Mouse (Mus musculus) urinary bladder, adult 18-20 months (tissue): Measurements from ENCODE around the gene Mylpf.
"Not testable (repeated sequence)": the region's sequence is repeated elsewhere in the genome, so short reads cannot be mapped to it uniquely, and the experiment has no call there.

Source experiments
- DNase-seq, 2 experiments: peaks; one replicate each; pipeline ENCODE4 v3.0.0; 2022; ENCODE audit warnings: low spot score in 2 of 2, mixed read lengths in 2 of 2

Gene Mylpf

GRCm38 (mm10) chr7:127208553-127209438 is at the start of gene Mylpf:
Mylpf (plus strand) TSS chr7:127208890.
- peak; percentile 62 to 89 for DNase-seq

- no peak for DNase-seq
Observed at GRCm38 (mm10) chr7:127162546-127162945, 46.1 kb upstream of the Mylpf start.

DNA sequence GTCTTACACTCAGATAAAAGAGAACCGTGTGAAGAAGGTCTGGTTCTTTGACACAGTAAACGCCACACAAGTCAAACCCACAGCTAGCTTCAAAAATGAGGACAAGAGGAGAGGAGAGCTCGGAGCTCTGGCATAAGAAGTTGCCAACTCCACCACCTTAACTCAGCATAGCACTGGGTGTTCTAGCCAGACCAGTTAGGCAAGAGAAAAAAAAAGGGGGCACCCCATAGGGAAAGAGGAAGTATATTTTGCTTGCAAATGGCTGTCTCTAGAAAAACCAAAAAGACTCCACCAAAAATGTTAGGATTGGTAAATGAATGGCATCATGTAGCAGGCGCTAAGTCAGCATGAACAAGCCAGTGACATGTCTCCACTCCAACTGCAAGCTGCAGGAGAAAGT is 44.7 kb upstream of the Mylpf start:
- no peak for DNase-seq

DNA sequence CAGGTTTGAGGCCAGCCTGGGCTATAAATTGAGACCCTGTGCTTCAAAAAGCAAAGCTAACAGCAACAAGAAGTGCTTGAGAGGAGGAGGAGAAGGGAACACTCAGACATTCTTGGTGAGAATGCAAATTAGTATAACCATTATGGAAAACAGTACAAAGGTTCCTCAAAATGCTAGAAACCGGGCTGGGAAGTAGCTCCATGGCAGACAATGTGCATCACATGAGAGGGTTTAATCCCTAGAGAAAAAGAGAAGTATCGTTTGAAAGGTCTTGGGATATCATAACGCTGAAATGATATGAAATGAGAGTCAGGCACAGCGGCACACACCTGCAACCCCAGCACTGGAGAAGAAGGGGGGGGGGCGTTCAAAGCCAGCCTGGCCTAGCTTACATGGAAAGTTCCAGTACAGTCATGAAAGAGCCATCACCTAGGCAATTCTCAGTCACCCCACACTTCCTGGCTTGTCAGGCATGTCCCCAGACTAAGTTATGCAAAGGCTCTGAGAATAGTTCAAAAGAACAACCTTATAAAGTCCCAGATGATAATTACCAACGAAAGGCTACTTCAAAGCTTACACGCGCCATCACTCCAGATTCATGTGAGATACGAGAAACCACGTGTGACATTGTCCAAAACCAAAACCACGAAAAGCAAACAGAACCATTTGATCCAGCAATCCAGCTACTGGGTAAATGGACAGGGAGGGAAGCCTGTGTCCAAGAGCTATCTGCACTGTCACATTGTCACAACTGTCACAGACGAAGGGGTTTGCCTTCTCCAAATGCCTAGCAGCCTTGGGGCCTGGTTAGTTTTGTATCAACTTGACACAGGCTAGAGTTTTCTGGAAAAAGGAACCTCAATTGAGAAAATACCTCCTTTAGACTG is 42.8 kb upstream of the Mylpf start:
- DNase-seq, result no peak

GRCm38 (mm10) chr7:127166501-127166900 is 42.2 kb upstream of the Mylpf start:
- DNase-seq, result no peak

DNA sequence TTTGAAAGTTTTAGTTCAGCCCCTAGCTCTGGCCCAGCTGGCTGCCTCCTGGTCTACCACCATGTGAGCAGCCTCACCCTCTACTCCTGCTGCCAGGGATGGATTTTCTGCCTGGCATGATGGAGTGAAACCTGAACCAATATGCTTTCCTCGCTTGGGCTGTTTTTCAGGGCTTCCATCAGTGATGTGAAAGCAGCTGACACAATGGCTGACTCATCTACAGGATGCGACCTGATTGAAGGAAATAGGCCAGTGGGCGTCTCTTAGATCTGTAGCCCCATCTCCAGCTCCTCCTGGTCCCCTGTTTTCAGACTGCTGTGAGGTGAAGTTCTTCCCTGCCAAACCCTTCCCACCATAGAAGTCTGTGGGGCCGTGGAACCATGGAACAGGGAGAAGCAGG is 31.8 kb upstream of the Mylpf start:
- DNase-seq, result no peak

GRCm38 (mm10) chr7:127180783-127181182 is 27.9 kb upstream of the Mylpf start:
- DNase-seq, result no peak

DNA sequence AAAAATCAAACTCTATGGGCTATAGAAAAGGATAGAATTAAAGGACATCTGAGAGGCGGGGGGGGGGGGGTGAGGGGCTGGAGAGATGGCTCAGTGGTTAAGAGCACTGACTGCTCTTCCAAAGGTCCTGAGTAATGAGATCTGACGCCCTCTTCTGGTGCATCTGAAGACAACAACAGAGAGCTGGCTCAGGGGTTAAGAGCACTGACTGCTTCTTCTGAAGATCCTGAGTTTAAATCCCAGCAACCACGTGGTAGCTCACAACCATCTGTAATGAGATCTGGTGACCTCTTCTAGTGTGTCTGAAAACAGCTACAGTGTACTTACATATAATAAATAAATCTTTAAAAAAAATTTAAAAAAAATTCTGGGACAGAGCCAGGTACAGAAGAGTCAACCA is 27.0 kb upstream of the Mylpf start:
- DNase-seq, result not testable (repeated sequence)

DNA sequence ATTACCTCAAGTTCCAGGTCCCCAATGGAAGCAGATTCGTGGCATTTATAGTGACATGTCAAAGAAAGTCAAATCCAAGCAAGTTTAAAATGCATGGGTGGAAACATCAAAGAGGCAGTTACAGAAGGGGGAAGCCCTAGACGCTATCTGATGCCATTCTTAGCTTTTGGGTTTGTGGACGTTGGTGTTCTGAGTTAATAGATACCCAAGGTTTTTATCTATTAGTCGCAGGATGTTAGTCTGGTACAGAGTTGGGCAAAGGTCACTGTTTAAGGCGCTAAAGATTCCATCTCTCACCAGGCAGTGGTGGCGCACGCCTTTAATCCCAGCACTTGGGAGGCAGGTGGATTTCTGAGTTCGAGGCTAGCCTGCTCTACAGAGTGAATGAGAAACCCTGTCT is 25.3 kb upstream of the Mylpf start:
- no peak for DNase-seq

- DNase-seq, result no peak
Observed at GRCm38 (mm10) chr7:127183828-127184227, 24.9 kb upstream of the Mylpf start.

- DNase-seq, result no peak
Observed at GRCm38 (mm10) chr7:127184720-127185119, 24.0 kb upstream of the Mylpf start.

GRCm38 (mm10) chr7:127185601-127186000 is 23.1 kb upstream of the Mylpf start:
- DNase-seq, result no peak

DNA sequence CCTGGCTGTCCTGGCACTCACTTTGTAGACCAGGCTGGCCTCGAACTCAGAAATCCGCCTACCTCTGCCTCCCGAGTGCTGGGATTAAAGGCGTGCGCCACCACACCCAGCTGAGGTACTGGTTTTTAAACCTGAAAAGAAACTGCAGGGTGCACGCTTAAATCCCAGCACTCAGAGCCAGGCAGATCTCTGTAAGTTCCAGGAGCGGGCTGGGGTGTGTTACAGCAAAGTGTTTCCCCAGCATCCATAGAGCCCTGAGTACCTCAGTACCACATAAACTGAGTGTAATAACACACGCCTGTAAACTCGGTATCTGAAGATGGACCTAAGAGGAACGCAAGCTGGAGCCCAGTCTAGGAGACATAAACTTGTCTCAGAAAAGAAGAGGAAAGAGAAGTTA is 21.3 kb upstream of the Mylpf start:
- no peak for DNase-seq

DNA sequence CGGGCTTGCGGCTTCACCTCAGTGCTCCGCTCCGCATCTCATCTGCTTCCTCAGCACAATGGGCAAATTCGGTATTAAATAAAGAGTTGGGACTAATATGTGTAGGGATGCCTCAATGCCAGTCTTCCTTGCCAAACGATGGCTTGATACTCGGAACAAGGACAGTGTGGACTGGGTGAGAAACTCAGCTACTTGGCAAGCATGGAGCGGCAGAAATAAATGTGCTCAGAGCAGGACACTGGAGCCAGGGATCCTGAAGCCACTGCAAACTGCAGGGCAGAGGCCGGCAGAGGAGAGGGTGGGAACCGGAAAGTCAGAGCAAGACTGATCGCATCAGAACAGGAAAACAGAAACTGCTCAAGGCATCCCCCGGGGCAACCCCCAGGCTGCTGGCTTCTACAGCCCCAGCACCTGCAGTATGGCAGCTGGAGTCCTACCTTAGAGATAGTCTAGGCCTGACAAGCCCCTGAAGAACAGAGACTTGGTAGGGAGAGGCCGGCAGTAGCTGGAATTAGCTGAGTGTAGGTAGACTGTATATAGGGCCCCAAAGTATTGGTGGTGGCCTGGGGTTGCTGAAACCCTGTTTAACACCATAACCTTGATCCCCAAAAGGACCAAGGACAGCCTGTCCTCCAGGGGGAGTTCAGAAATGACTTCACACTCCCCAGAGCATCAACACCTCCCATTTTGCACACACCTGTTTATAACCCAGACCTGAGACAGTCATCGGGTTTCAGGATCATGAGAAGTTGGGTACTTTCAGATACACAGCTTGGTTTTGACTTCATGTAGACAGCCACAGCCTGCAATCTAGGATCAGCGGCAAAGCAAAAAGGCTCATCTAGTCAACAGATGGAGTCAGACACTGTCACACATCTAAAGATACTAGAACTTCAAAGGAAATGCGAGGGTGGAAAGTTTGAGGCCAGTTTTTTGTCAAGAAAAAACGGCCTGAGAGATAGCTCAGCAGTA is 20.1 kb upstream of the Mylpf start:
- no peak for DNase-seq

DNA sequence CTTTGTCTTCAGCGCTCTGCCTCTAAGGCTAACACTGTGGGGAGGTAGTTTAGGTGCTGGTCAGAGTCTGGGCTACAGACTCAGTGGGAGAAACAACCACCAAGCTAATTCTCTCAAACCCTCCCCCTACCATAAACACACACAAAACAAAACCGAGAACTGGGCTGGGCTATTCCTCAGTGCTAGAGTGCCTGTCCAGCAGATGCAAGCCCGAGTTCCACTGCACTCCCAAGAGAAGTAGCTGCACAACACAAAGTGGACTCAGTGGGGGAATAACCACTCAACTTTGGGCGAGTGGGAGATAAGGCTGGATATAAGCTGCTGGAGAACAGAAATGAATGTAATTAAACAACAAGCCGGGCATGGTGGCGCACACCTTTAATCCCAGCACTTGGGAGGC is 18.0 kb upstream of the Mylpf start:
- DNase-seq, result no peak

GRCm38 (mm10) chr7:127192989-127193388 is 15.7 kb upstream of the Mylpf start:
- no peak for DNase-seq

DNA sequence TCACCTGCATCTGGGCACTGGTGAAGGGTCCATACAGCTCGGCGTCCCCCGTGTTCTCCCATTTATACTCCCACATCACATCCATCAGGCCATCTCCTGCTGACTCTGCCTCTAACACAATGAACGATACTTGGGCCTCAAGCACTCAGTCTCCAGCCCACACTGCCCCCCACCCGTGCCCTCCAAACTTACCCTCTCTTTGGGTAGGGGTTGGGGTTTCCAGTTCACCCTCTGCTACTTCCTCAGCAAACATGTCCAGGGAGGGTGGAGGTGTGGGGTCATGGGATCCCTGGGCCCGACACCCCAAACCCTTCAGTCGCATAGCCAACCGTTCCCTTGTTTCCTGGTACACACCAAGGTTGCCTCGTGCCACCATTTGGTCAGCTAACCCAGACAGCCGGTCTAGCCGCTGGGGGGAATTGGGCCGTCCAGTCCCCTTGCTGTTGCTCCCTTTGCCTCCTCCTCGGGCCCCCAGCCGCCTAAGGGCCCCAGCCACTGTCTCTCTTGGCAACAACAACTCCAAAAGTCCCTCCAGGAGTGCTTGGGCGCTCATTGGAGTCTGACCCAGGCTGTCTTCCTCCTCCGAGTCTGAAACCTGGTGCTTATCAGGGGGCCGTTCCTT is 14.6 kb upstream of the Mylpf start:
- no peak for DNase-seq

GRCm38 (mm10) chr7:127194633-127195029 is 14.1 kb upstream of the Mylpf start:
- DNase-seq, result no peak

DNA sequence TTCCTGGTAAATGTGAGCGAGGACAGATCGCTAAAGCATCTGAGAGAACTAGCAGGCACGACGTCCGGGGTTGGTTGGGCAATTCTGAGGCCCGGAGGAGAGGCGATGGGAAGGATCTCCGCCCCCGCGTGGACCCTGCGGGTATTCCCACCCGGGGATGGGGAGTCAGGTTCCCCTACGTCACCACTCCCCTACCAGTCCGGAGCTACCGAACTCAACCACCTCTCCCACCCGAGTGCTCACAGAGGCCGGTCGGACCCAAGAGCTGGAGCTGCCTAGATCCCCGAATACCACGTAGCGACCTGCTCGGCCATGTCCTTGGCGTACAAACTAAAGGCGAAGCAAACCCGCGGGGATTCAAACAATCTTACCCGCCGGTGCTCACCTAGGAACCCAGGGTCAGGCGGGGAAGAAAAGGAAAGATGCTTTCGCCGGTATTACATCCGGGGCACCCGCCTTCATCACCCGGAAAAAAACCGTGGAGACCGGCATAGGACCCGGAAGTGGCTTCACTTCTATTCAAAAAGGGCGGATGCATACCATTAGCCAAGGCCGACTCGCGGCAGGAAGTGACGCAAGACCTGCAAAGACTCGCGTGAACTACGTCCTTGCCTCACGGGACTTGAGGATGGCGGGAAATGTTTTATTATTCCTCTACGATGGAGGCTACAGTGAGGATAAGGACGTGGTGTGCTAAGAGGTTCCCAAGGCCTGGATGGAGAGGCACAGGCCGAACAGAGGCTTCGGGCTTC is 13.0 kb upstream of the Mylpf start, which contains the start of gene Cd2bp2:
Cd2bp2 (minus strand) TSS at position 507 of the 752 bp plus-strand sequence.
- DNase-seq, result peak; percentile 81 to 94

DNA sequence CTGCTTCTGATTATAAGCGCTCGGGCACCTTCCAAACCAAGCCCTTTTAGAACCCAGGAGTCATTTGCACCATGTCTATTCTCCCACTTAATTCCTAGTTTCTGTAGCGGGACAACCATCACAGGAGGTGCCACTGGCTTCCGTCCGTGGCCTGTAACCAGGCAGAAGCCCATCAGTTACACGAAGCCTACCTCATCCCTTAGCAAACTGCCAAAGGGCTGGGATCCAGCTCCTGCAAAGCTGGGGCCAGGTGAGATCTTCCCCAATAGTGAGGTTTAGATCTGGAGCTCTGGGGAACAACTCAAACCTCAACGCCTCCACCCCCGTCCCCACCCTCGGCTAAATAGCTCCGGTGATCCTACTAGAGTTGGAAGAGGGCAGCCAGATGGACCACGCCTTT is 12.2 kb upstream of the Mylpf start:
- no peak for DNase-seq
